Mouse (Mus musculus): ENCODE results near the gene Kras. TPM values are rescaled to one million over a fixed set of nuclear protein-coding genes. Genes with fewer than 3 reads are reported as not detected.

The Kras gene
- total and polyA plus RNA-seq, 3 experiments: 5.9 to 32.8 (median 18.8) TPM

DNA sequence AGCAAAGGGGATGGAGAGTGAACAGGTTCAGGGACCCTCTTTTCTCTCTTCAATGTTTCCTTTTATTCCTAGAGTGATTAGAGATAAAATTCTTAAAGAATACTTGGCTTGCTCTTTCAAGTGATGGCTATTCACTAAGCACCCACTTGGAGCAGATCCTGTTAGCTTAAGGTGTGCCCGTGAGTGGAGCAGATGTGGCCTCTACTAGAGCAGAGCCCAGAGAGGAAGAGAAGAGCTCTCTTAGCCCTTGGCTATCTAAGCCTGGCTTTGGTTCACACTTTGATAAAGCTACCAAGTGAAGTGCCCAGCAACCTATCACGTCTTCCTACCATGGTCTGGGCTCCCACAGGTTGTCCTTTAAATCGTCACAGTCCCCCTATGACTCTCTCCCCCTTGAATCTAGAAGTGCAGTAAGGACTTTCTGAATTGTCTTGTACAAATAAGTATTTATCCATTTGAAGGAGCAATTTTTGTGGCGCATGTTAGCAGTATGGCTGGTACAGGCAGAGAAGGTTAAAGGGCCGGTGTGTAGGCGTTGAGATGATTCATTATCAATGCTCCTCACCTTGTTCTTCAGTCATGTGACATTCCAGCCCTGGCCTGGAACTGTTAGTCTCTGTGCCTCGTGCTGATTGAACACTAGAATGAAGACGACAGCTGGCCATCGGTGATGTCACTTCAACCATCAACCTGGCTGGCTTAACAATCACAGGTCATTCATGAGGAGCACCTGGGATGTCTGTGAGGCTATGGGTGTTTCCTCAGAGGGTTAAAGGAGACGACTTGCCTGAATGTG is 22.3 kb upstream of the Kras start:
- Histone ChIP-seq H3K27me3 (replicated peaks) (peaks cover 2% of the 10 kb centered on the region), H3K36me3 (replicated peaks in 1 of 2; ENCODE audit: control insufficient read depth in 1 of 2, insufficient read depth in 1 of 2, low read length in 1 of 2) (no peaks in the 10 kb centered on the region), H3K9me3 (replicated peaks; ENCODE audit: low read length) (no peaks in the 10 kb centered on the region), H3K27ac (ENCODE audit: insufficient read depth, low read depth) (no peak overlapping the region), H3K4me2 (ENCODE audit: insufficient read depth, low read depth, poor library complexity, severe bottlenecking) (no peak overlapping the region), H3K79me2 (replicated peaks; ENCODE audit: control insufficient read depth, extremely low read depth, insufficient read depth, poor library complexity, severe bottlenecking) (no peaks in the 10 kb centered on the region), H3K4me1 (ENCODE audit: control insufficient read depth in 1 of 2, insufficient read depth in 2 of 2) (peaks cover 10 to 51% of the 10 kb centered on the region in 2 experiments), H3K9ac (ENCODE audit: insufficient read depth, low read depth) (no peak overlapping the region), H3K4me3 (replicated peaks in 1 of 3; ENCODE audit: low read depth in 2 of 3, low read length in 2 of 3, poor library complexity in 1 of 3) (no peak overlapping the region)
- in situ Hi-C loops (cut with MboI; ENCODE audit: low pct_ligation_motif_present, low pct_unique_long_range_greater_than_20kb, low sequenced_read_pairs) (loop anchor here (5.0 kb wide), 1 partner anchor 65 kb away; no protein-coding TSS in a partner anchor), dilution Hi-C loops (cut with MboI; ENCODE audit: extremely low pct_ligation_motif_present, extremely low pct_unique_long_range_greater_than_20kb, low sequenced_read_pairs) (no loop called here)
- TF ChIP-seq ELF1 (IDR thresholded peaks at IDR 0.05; ENCODE audit: low read depth, low read length): no peak
- DNase-seq (ENCODE audit: extremely low read depth): no peak

DNA sequence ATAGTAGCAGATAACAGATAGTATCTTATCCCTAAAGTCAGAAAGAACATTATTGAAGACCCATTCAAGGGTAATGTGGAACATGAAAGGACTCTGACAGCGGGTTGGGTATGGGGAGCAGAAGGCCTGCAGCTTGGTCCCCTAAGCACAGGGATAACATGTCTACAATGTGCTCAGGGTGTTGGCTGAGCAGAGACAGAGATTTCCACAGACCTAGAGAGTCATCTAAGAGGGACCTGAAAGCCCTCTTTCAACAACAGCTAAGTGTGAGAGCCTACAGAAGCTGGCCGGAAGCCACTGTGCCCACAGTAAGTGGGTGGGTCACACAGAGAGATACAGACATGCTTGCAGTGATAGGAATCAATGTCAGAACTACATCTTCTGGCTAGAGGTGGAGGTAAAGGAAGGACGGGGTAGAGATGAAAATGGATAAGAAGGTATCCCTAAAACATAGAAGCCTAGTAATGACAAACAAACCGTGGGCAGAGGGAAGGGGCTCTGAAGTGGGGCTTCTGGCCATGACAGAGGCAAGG is 19.3 kb upstream of the Kras start:
- Histone ChIP-seq H3K9ac (ENCODE audit: insufficient read depth, low read depth) (no peak overlapping the region), H3K27me3 (replicated peaks) (peaks cover 2% of the 10 kb centered on the region), H3K4me2 (ENCODE audit: insufficient read depth, low read depth, poor library complexity, severe bottlenecking) (no peak overlapping the region), H3K4me3 (replicated peaks in 1 of 3; ENCODE audit: low read depth in 2 of 3, low read length in 2 of 3, poor library complexity in 1 of 3) (no peak overlapping the region), H3K27ac (ENCODE audit: insufficient read depth, low read depth) (no peak overlapping the region), H3K4me1 (ENCODE audit: control insufficient read depth in 1 of 2, insufficient read depth in 2 of 2) (peaks cover 6 to 32% of the 10 kb centered on the region in 2 experiments), H3K9me3 (replicated peaks; ENCODE audit: low read length) (peaks cover 3% of the 10 kb centered on the region), H3K36me3 (replicated peaks in 1 of 2; ENCODE audit: control insufficient read depth in 1 of 2, insufficient read depth in 1 of 2, low read length in 1 of 2) (no peaks in the 10 kb centered on the region), H3K79me2 (replicated peaks; ENCODE audit: control insufficient read depth, extremely low read depth, insufficient read depth, poor library complexity, severe bottlenecking) (no peaks in the 10 kb centered on the region)
- TF ChIP-seq MYC (IDR thresholded peaks at IDR 0.05; ENCODE audit: low read depth, low read length): no peak
- TF ChIP-seq ELF1 (IDR thresholded peaks at IDR 0.05; ENCODE audit: low read depth, low read length): no peak
- TF ChIP-seq ZMIZ1 (IDR thresholded peaks at IDR 0.05; ENCODE audit: low read depth, low read length): no peak
- TF ChIP-seq USF1 (IDR thresholded peaks at IDR 0.05; ENCODE audit: low read depth, low read length): no peak
- no peak for TF ChIP-seq HCFC1 (IDR thresholded peaks at IDR 0.05; ENCODE audit: low read depth, low read length)
- no peak for TF ChIP-seq TCF12 (IDR thresholded peaks at IDR 0.05; ENCODE audit: low read depth, low read length)
- no peak for TF ChIP-seq BHLHE40 (IDR thresholded peaks at IDR 0.05; ENCODE audit: low read depth, low read length)
- no peak for TF ChIP-seq EP300 (IDR thresholded peaks at IDR 0.05; ENCODE audit: low read length)
- dilution Hi-C loops (cut with MboI; ENCODE audit: extremely low pct_ligation_motif_present, extremely low pct_unique_long_range_greater_than_20kb, low sequenced_read_pairs): no loop called here
- no peak for DNase-seq (ENCODE audit: extremely low read depth)
- in situ Hi-C loops (cut with MboI; ENCODE audit: low pct_ligation_motif_present, low pct_unique_long_range_greater_than_20kb, low sequenced_read_pairs): no loop called here

DNA sequence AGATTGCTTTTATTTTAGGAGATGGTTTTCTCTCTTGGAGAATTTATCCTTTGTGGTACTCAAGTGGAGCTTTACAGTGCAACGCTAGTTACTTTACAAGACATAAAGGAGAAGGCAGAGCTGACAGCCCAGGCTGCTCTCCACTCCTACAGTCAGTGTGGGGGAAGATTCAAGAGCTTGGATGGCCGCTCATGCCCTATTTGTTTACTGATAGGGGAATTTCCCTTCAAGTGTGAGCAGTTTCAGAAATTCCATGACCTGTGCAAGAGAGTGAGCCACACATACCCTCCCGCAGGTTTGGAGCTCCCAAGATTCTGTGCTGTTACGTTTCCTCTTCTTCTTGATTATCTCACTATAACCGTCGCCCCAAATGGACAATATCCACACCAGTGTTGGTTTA is 17.7 kb upstream of the Kras start:
- DNase-seq (ENCODE audit: extremely low read depth): peak; percentile 63
- peak overlapping the region; percentile 26; the same call in 1 of the 2 replicates for H3K4me2 ChIP-seq (ENCODE audit: insufficient read depth, low read depth, poor library complexity, severe bottlenecking)
- no peaks in the 10 kb centered on the region for H3K79me2 ChIP-seq (replicated peaks; ENCODE audit: control insufficient read depth, extremely low read depth, insufficient read depth, poor library complexity, severe bottlenecking)
- dilution Hi-C loops (cut with MboI; ENCODE audit: extremely low pct_ligation_motif_present, extremely low pct_unique_long_range_greater_than_20kb, low sequenced_read_pairs): no loop called here
- no peaks in the 10 kb centered on the region for H3K36me3 ChIP-seq (replicated peaks in 1 of 2; ENCODE audit: control insufficient read depth in 1 of 2, insufficient read depth in 1 of 2, low read length in 1 of 2)
- H3K4me3 ChIP-seq (replicated peaks in 1 of 3; ENCODE audit: low read depth in 2 of 3, low read length in 2 of 3, poor library complexity in 1 of 3): no peak overlapping the region
- peaks cover 3% of the 10 kb centered on the region for H3K9me3 ChIP-seq (replicated peaks; ENCODE audit: low read length)
- H3K27me3 ChIP-seq (replicated peaks): no peaks in the 10 kb centered on the region
- peaks cover 8 to 24% of the 10 kb centered on the region in 2 experiments for H3K4me1 ChIP-seq (ENCODE audit: control insufficient read depth in 1 of 2, insufficient read depth in 2 of 2)
- in situ Hi-C loops (cut with MboI; ENCODE audit: low pct_ligation_motif_present, low pct_unique_long_range_greater_than_20kb, low sequenced_read_pairs): no loop called here
- H3K9ac ChIP-seq (ENCODE audit: insufficient read depth, low read depth): no peak overlapping the region
- no peak overlapping the region for H3K27ac ChIP-seq (ENCODE audit: insufficient read depth, low read depth)
- TF ChIP-seq HCFC1 (IDR thresholded peaks at IDR 0.05; ENCODE audit: low read depth, low read length) (no peak), SMC3 (IDR thresholded peaks at IDR 0.05; ENCODE audit: low read depth, low read length) (no peak), TCF12 (IDR thresholded peaks at IDR 0.05; ENCODE audit: low read depth, low read length) (peak; percentile 43; the same call in 1 of the 2 replicates), ZMIZ1 (IDR thresholded peaks at IDR 0.05; ENCODE audit: low read depth, low read length) (no peak), MXI1 (IDR thresholded peaks at IDR 0.05; ENCODE audit: low read depth, low read length) (no peak), CHD1 (IDR thresholded peaks at IDR 0.05; ENCODE audit: low read depth, low read length) (no peak), USF2 (conservative IDR thresholded peaks at IDR 0.05; ENCODE audit: low read depth, low read length) (no peak), SIN3A (IDR thresholded peaks at IDR 0.05; ENCODE audit: low read length) (no peak), CHD2 (IDR thresholded peaks at IDR 0.05; ENCODE audit: low read length) (no peak), MAZ (IDR thresholded peaks at IDR 0.05; ENCODE audit: low read depth, low read length) (no peak), IRF4 (IDR thresholded peaks at IDR 0.05; ENCODE audit: low read depth, low read length) (peak; percentile 62), CTCF (conservative IDR thresholded peaks at IDR 0.05 in 1 of 2, IDR thresholded peaks at IDR 0.05 in 1 of 2; ENCODE audit: low read depth in 2 of 2, low read length in 2 of 2) (no peak), ZC3H11A (IDR thresholded peaks at IDR 0.05; ENCODE audit: low read depth, low read length) (no peak), GABPA (IDR thresholded peaks at IDR 0.05; ENCODE audit: insufficient replicate concordance, low read depth, low read length) (no peak), NELFE (IDR thresholded peaks at IDR 0.05; ENCODE audit: low read depth, low read length) (no peak), MEF2A (IDR thresholded peaks at IDR 0.05; ENCODE audit: borderline replicate concordance, low read depth, low read length) (peak; percentile 59; the same call in 1 of the 2 replicates), ELF1 (IDR thresholded peaks at IDR 0.05; ENCODE audit: low read depth, low read length) (no peak), BHLHE40 (IDR thresholded peaks at IDR 0.05; ENCODE audit: low read depth, low read length) (peak; percentile 83), POLR2AphosphoS2 (IDR thresholded peaks at IDR 0.05; ENCODE audit: low read depth, low read length) (no peak), RAD21 (IDR thresholded peaks at IDR 0.05; ENCODE audit: low read depth, low read length) (no peak), POLR2A (IDR thresholded peaks at IDR 0.05; ENCODE audit: low read depth, low read length) (no peak)

Data from CH12.LX (cell line).